Mouse (Mus musculus): ENCODE results near the gene Jun.

GRCm38 (mm10) chr4:95101684-95102083 lies 49.7 kb upstream of the Jun start:
- TF ChIP-seq CTCF (IDR thresholded peaks at IDR 0.05; ENCODE audit: extremely low read depth, insufficient read depth, insufficient read length, insufficient replicate concordance) (no peak), POLR2A (IDR thresholded peaks at IDR 0.05; ENCODE audit: low read depth, low read length) (no peak)

Data from spleen, adult 2 months (tissue).